Mouse (Mus musculus) limb, embryonic 15.5 days (tissue): Measurements from ENCODE around the gene Gzmm. TPM values are rescaled to one million over a fixed set of nuclear protein-coding genes. Genes with fewer than 3 reads are reported as not detected.
"Not testable (repeated sequence)": the region's sequence is repeated elsewhere in the genome, so short reads cannot be mapped to it uniquely, and the experiment has no call there.

Experiments
- ATAC-seq: fragments of 200-750 bp; cut with Nextera tagmentation; 2 replicates; pipeline ENCODE4 v1.8.0; 2017; ENCODE audit warnings: low read depth, moderate TSS enrichment; ENCODE audit not compliant: insufficient number of reproducible peaks, low FRiP score, low TSS enrichment
- H3K27ac ChIP-seq: fragments of 300-500 bp; sonication (generic); 2 replicates; pipeline ENCODE4 v1.5.1; 2015; ENCODE audit warnings: moderate library complexity, mild to moderate bottlenecking, inconsistent platforms
- H3K27me3 ChIP-seq: fragments of 300-500 bp; sonication (generic); 2 replicates; pipeline ENCODE4 v1.6.1; 2015; ENCODE audit warnings: inconsistent platforms
- H3K36me3 ChIP-seq: fragments of 300-500 bp; sonication (generic); 2 replicates; pipeline ENCODE4 v1.6.1; 2015; ENCODE audit warnings: inconsistent platforms
- H3K4me1 ChIP-seq: fragments of 300-500 bp; sonication (generic); 2 replicates; pipeline ENCODE4 v1.6.1; 2015; ENCODE audit warnings: inconsistent platforms
- H3K4me2 ChIP-seq: fragments of 300-500 bp; sonication (generic); 2 replicates; pipeline ENCODE4 v1.6.1; 2015; ENCODE audit warnings: mild to moderate bottlenecking, inconsistent platforms
- H3K4me3 ChIP-seq: fragments of 300-500 bp; sonication (generic); 2 replicates; pipeline ENCODE4 v1.5.1; 2015; ENCODE audit warnings: mild to moderate bottlenecking, inconsistent platforms
- H3K9ac ChIP-seq: fragments of 300-500 bp; sonication (generic); 2 replicates; pipeline ENCODE4 v1.6.1; 2015; ENCODE audit warnings: inconsistent platforms
- H3K9me3 ChIP-seq: fragments of 300-500 bp; sonication (generic); 2 replicates; pipeline ENCODE4 v1.6.1; 2016; ENCODE audit warnings: inconsistent platforms
- WGBS: fragments of 180-500 bp; shearing (Covaris S2); methylation state at CpG from one replicate; pipeline ENCODE4 v1.1.7; 2015; 5-methylcytosine and 5-hydroxymethylcytosine counted together
- polyA plus RNA-seq: library from polyadenylated mRNA; unstranded; fragments of >200 nt; fragmentation: Nextera tagmentation; extraction: Ambion mirVana; gene quantifications from 2 replicates; pipeline ENCODE4 v1.2.1, GENCODE M21; 2015

Gzmm gene
- polyA plus RNA-seq, 1 experiment from 2014 or later = 0.86 TPM

GRCm38 (mm10) chr10:79695231-79696128, 6.7 kb downstream of the Gzmm start:
- Histone ChIP-seq H3K4me2 (peak overlapping the region; percentile 26; the same call in 1 of the 2 replicates), H3K9me3 (no peaks in the 10 kb centered on the region), H3K36me3 (no peaks in the 10 kb centered on the region), H3K4me1 (peaks cover 36% of the 10 kb centered on the region), H3K27me3 (no peaks in the 10 kb centered on the region), H3K4me3 (0 out of 2 replicates have a peak overlapping the region, but pooled peaks have one; percentile 3), H3K9ac (no peak overlapping the region), H3K27ac (peak overlapping the region; percentile 88)
- peak; percentile 38 for ATAC-seq
- WGBS = 51% methylated on average over 13 of the region's 13 CpGs

- ATAC-seq = no peak; the same call in 1 of the 2 replicates
- H3K27ac ChIP-seq = peak overlapping the region; percentile 88
- no peaks in the 10 kb centered on the region for H3K36me3 ChIP-seq
- peak overlapping the region; percentile 26; the same call in 1 of the 2 replicates for H3K4me2 ChIP-seq
- no peaks in the 10 kb centered on the region for H3K9me3 ChIP-seq
- H3K9ac ChIP-seq = no peak overlapping the region
- no peaks in the 10 kb centered on the region for H3K27me3 ChIP-seq
- 0 out of 2 replicates have a peak overlapping the region, but pooled peaks have one; percentile 3 for H3K4me3 ChIP-seq
- WGBS = 23% methylated on average over 9 of the region's 9 CpGs
- peaks cover 42% of the 10 kb centered on the region for H3K4me1 ChIP-seq
Measured at GRCm38 (mm10) chr10:79696129-79696651, 7.4 kb downstream of the Gzmm start.

- Histone ChIP-seq H3K27ac (peak overlapping the region; percentile 88; the same call in 1 of the 2 replicates), H3K4me2 (no peak overlapping the region), H3K27me3 (no peaks in the 10 kb centered on the region), H3K4me3 (no peak overlapping the region), H3K4me1 (peaks cover 48% of the 10 kb centered on the region), H3K36me3 (no peaks in the 10 kb centered on the region), H3K9me3 (no peaks in the 10 kb centered on the region), H3K9ac (no peak overlapping the region)
- WGBS = 64% methylated on average over 6 of the region's 6 CpGs
- ATAC-seq = no peak
Measured at GRCm38 (mm10) chr10:79697916-79698315, 9.1 kb downstream of the Gzmm start.

- H3K4me1 ChIP-seq = peaks cover 48% of the 10 kb centered on the region
- ATAC-seq = no peak
Measured at GRCm38 (mm10) chr10:79698459-79698858, 9.6 kb downstream of the Gzmm start.

GRCm38 (mm10) chr10:79700676-79701075, 11.9 kb downstream of the Gzmm start:
- no peak overlapping the region for H3K27ac ChIP-seq
- no peaks in the 10 kb centered on the region for H3K9me3 ChIP-seq
- no peak for ATAC-seq
- no peak overlapping the region for H3K4me2 ChIP-seq
- H3K9ac ChIP-seq = no peak overlapping the region
- peaks cover 36% of the 10 kb centered on the region for H3K4me1 ChIP-seq
- no peaks in the 10 kb centered on the region for H3K36me3 ChIP-seq
- 49% methylated on average over 7 of the region's 7 CpGs for WGBS
- H3K4me3 ChIP-seq = no peak overlapping the region
- no peaks in the 10 kb centered on the region for H3K27me3 ChIP-seq

More at GRCm38 (mm10) chr10:79698459-79698858, 9.6 kb downstream of the Gzmm start:
- H3K9ac ChIP-seq = no peak overlapping the region
- H3K9me3 ChIP-seq = no peaks in the 10 kb centered on the region
- no peak overlapping the region for H3K27ac ChIP-seq
- no peak overlapping the region for H3K4me2 ChIP-seq
- no peaks in the 10 kb centered on the region for H3K27me3 ChIP-seq
- no peaks in the 10 kb centered on the region for H3K36me3 ChIP-seq
- WGBS = 94% methylated on average over 6 of the region's 6 CpGs
- H3K4me3 ChIP-seq = no peak overlapping the region

- Histone ChIP-seq H3K9me3 (no peaks in the 10 kb centered on the region), H3K27me3 (no peaks in the 10 kb centered on the region), H3K27ac (peak overlapping the region; percentile 66), H3K36me3 (peaks cover 3% of the 10 kb centered on the region; the same call in 1 of the 2 replicates), H3K4me2 (no peak overlapping the region), H3K4me3 (no peak overlapping the region), H3K4me1 (peaks cover 36% of the 10 kb centered on the region), H3K9ac (no peak overlapping the region)
- 47% methylated on average over 10 of the region's 10 CpGs for WGBS
- no peak for ATAC-seq
Measured at GRCm38 (mm10) chr10:79701443-79702129, 12.8 kb downstream of the Gzmm start.

- WGBS = 82% methylated on average over 4 of the region's 4 CpGs
- not testable (repeated sequence) for H3K4me3 ChIP-seq, H3K27me3 ChIP-seq, H3K27ac ChIP-seq, ATAC-seq, H3K9me3 ChIP-seq, H3K4me2 ChIP-seq, H3K9ac ChIP-seq
- peaks cover 38% of the 10 kb centered on the region for H3K4me1 ChIP-seq
- H3K36me3 ChIP-seq = peaks cover 10% of the 10 kb centered on the region
Measured at GRCm38 (mm10) chr10:79702970-79703369, 14.2 kb downstream of the Gzmm start.

- H3K9me3 ChIP-seq = no peaks in the 10 kb centered on the region
- H3K36me3 ChIP-seq = peaks cover 11% of the 10 kb centered on the region
- H3K4me2 ChIP-seq = peak overlapping the region; percentile 81
- 78% methylated on average over 10 of the region's 10 CpGs for WGBS
- peak overlapping the region; percentile 77 for H3K4me3 ChIP-seq
- H3K27ac ChIP-seq = 0 out of 2 replicates have a peak overlapping the region, but pooled peaks have one; percentile 82
- H3K4me1 ChIP-seq = peaks cover 38% of the 10 kb centered on the region
- H3K9ac ChIP-seq = no peak overlapping the region
- no peak for ATAC-seq
- H3K27me3 ChIP-seq = no peaks in the 10 kb centered on the region
Measured at GRCm38 (mm10) chr10:79703541-79703940, 14.7 kb downstream of the Gzmm start.

GRCm38 (mm10) chr10:79704065-79704969, 15.5 kb downstream of the Gzmm start, which contains the start of gene Bsg:
TSS of gene Bsg (plus strand) at chr10:79704491.
- H3K4me3 ChIP-seq = peak within 1 kb of the TSS; percentile 77
- peak within 1 kb of the TSS; percentile 82 for H3K9ac ChIP-seq
- WGBS = under 1% methylated on average over 64 of the region's 65 CpGs
- H3K4me2 ChIP-seq = peak within 1 kb of the TSS; percentile 81
- H3K9me3 ChIP-seq = no peaks in the 10 kb centered on the region
- peaks cover 18% of the 10 kb centered on the region for H3K36me3 ChIP-seq
- ATAC-seq = peak; percentile 92
- peaks cover 42% of the 10 kb centered on the region for H3K4me1 ChIP-seq
- H3K27ac ChIP-seq = peak within 1 kb of the TSS; percentile 82
- no peaks in the 10 kb centered on the region for H3K27me3 ChIP-seq

GRCm38 (mm10) chr10:79704970-79705360, 16.1 kb downstream of the Gzmm start:
- Histone ChIP-seq H3K4me2 (peak overlapping the region; percentile 81), H3K4me1 (peaks cover 42% of the 10 kb centered on the region), H3K27ac (peak overlapping the region; percentile 82; the same call in 1 of the 2 replicates), H3K36me3 (peaks cover 25% of the 10 kb centered on the region), H3K9ac (peak overlapping the region; percentile 82), H3K27me3 (no peaks in the 10 kb centered on the region), H3K4me3 (peak overlapping the region; percentile 77), H3K9me3 (no peaks in the 10 kb centered on the region)
- no peak for ATAC-seq
- WGBS = 4% methylated on average over 10 of the region's 10 CpGs

GRCm38 (mm10) chr10:79705951-79706350, 17.1 kb downstream of the Gzmm start:
- Histone ChIP-seq H3K27ac (no peak overlapping the region), H3K9ac (no peak overlapping the region), H3K27me3 (no peaks in the 10 kb centered on the region), H3K4me3 (peak overlapping the region; percentile 77; the same call in 1 of the 2 replicates), H3K36me3 (peaks cover 35% of the 10 kb centered on the region), H3K4me1 (peaks cover 38% of the 10 kb centered on the region), H3K4me2 (peak overlapping the region; percentile 81), H3K9me3 (no peaks in the 10 kb centered on the region)
- 76% methylated on average over 5 of the region's 5 CpGs for WGBS
- ATAC-seq = no peak
